Mouse (Mus musculus) left cerebral cortex, adult 2 months (tissue): ENCODE data around the gene Hid1. TPM values are rescaled to one million over a fixed set of nuclear protein-coding genes. Genes with fewer than 3 reads are reported as not detected.

Experiments used
- DNase-seq, 2 experiments: peaks; one replicate each; pipeline ENCODE4 v3.0.0; 2021 to 2022; ENCODE audit warnings: low spot score in 2 of 2, mixed read lengths in 1 of 2; ENCODE audit errors: extremely low spot score in 1 of 2
- H3K27ac ChIP-seq: fragments of 200-600 bp; 2 replicates; pipeline ENCODE4 v1.8.1; 2022
- H3K4me3 ChIP-seq: fragments of 200-600 bp; 2 replicates; pipeline ENCODE4 v1.8.1; 2022
- CTCF ChIP-seq: fragments of 200-600 bp; IDR thresholded peaks from 2 replicates; pipeline ENCODE4 v1.8.1; 2022; ENCODE audit warnings: antibody characterized with exemption, mild to moderate bottlenecking, moderate library complexity
- intact Hi-C: fragments of 180-260 bp; cut with DNase I; formaldehyde crosslinking; loops from one replicate; pipeline ENCODE4 v1.15.1; 2025
- long read RNA-seq, 2 experiments: library from polyadenylated mRNA; stranded (forward); transcript quantifications; one replicate each; pipeline ENCODE4 v2.0.0; 2021; ENCODE audit warnings: borderline mapping rate in 2 of 2
- total RNA-seq, 2 experiments: library from RNA; stranded (reverse); gene quantifications; 2 replicates each; pipeline ENCODE4 v1.2.3; 2021

Gene Hid1
- 100 to 1,000 TPM; 117 to 121 TPM for total RNA-seq
- long read RNA-seq, experiment 1, transcript Hid1-201 (19 exons, 3,236 nt) = major isoform, 91 of 177 reads
- long read RNA-seq, experiment 1, transcript Hid1-202 (19 exons, 3,276 nt) = minor isoform, 33 of 177 reads
- long read RNA-seq, experiment 1, partial matches to known transcripts = 36 of 177 reads
- long read RNA-seq, experiment 1, other reads (novel, unspliced or antisense) = 17 of 177 reads
- long read RNA-seq, experiment 2, transcript Hid1-201 (19 exons, 3,236 nt) = major isoform, 59 of 129 reads
- long read RNA-seq, experiment 2, transcript Hid1-202 (19 exons, 3,276 nt) = minor isoform, 17 of 129 reads
- long read RNA-seq, experiment 2, partial matches to known transcripts = 28 of 129 reads
- long read RNA-seq, experiment 2, other reads (novel, unspliced or antisense) = 25 of 129 reads

DNA sequence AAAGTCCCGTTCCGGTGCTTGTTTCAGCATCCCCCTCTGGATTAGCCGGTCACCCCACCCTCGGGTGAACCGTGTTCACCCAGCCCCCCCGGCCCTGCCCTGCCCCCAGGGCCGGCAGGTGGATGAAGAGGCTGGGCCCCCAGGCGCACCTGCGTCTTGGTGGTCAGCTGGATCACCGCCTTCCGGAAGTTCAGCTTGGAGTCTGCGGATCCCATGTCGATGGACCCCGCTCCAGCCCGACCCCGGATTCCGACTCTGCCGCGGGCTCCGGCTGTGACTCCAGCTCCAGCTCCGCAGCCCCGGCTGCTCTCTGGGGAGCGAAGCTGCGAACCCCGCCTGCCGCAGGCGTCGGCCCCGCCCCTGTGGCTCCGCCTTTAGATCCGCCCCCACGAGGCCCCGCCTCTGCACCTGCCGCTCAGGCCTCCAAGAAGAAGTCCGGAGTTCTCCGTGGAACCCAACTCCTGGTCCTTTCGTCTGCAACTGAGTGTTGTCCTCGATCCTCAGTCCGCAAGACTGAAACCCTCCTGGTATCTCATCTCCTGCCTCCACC, at the start of gene Hid1:
Gene Hid1, minus strand, starts transcription at position 362 of the 550 bp plus-strand sequence.
- Histone ChIP-seq H3K27ac (peak within 1 kb of the TSS; percentile 90), H3K4me3 (peak within 1 kb of the TSS; percentile 86)
- peak; percentile 89 to 90 for DNase-seq
- intact Hi-C loops = no loop called here
- TF ChIP-seq CTCF = no peak

DNA sequence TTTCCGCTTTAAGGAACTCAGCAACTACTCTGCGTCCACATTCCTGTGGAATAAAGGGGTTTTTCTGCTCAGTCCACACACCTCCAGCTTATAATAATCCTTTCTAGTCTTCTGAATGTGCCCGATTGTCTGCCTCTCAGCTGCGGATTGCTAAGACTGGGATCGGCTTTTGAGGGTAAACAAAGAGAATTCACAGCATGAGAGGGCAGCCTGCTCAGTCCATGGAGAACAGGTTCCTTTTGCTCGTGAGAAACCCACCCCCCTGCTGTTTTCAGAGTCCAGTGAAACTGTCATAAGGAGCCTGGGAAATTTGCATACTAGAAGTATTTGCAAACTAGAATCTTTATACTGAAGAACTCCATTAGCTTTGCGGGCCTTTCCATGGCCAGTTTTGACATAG, 42.0 kb upstream of the Hid1 start:
- Histone ChIP-seq H3K4me3 (no peak overlapping the region), H3K27ac (no peak overlapping the region; the same call in 1 of the 2 replicates)
- DNase-seq = no peak
- intact Hi-C loops = no loop called here
- no peak for TF ChIP-seq CTCF

- DNase-seq = no peak
- Histone ChIP-seq H3K27ac (peak overlapping the region; percentile 1; the same call in 1 of the 2 replicates), H3K4me3 (no peak overlapping the region)
- no peak; the same call in none of the 2 replicates for TF ChIP-seq CTCF
- intact Hi-C loops = no loop called here
Measured at GRCm38 (mm10) chr11:115408266-115408920, 40.8 kb upstream of the Hid1 start.

- TF ChIP-seq CTCF = no peak
- DNase-seq = no peak
- intact Hi-C loops = loop anchor here (2.0 kb wide), 1 partner anchor 48 kb away; no protein-coding TSS in a partner anchor
- H3K4me3 ChIP-seq = no peak overlapping the region
- H3K27ac ChIP-seq = no peak overlapping the region
Measured at GRCm38 (mm10) chr11:115406858-115407401, 39.4 kb upstream of the Hid1 start.

GRCm38 (mm10) chr11:115405723-115406122, 38.2 kb upstream of the Hid1 start:
- Histone ChIP-seq H3K27ac (no peak overlapping the region), H3K4me3 (no peak overlapping the region)
- no peak for DNase-seq
- intact Hi-C loops = loop anchor here (2.0 kb wide), 1 partner anchor 47 kb away; no protein-coding TSS in a partner anchor
- no peak for TF ChIP-seq CTCF

DNA sequence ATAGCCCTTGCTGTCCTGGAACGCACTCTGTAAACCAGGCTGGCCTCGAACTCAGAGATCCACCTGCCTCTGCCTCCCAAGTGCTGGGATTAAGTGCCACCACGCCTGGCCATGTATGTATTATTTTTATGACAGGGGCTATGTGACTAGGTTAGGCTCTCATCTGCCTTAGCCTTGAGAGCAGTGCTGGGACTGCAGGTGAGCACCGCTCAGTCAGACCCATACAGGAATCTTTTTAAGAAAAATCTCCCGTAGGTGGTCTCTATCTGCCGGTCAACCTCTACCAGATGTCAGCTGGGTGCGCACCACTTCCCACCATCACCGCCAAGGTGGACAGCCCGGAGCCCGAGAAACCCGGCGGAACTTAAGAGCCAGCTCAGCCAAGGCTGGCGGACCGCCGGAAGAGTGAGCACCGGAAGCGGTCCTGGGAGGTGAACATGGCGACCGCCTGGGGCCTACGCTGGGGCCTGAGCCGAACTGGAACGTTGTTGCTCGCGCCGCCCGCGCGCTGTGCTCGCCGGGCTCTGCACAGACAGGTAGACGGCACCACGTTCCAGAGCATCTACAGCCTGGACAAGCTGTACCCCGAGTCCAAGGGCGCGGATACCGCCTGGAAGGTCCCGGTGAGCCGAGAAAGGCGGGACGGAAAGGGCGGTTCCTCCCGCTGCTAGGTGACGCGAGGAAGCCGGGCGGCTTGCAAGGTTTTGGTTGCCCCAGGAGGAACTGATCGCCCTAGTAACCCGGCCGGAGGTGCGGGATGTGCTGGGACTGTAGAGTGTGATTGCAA, 36.0 kb upstream of the Hid1 start, which contains the start of gene Mrpl58:
Gene Mrpl58, plus strand, starts transcription at position 415 of the 787 bp plus-strand sequence.
- Histone ChIP-seq H3K4me3 (peak within 1 kb of the TSS; percentile 68), H3K27ac (peak within 1 kb of the TSS; percentile 98)
- peak; percentile 6 for TF ChIP-seq CTCF
- intact Hi-C loops = loop anchor here (2.0 kb wide), 1 partner anchor 21 kb away; no protein-coding TSS in a partner anchor
- peak; percentile 84 to 87 for DNase-seq

- peak overlapping the region; percentile 28; the same call in 1 of the 2 replicates for H3K4me3 ChIP-seq
Measured at GRCm38 (mm10) chr11:115400630-115401391, 33.3 kb upstream of the Hid1 start.

DNA sequence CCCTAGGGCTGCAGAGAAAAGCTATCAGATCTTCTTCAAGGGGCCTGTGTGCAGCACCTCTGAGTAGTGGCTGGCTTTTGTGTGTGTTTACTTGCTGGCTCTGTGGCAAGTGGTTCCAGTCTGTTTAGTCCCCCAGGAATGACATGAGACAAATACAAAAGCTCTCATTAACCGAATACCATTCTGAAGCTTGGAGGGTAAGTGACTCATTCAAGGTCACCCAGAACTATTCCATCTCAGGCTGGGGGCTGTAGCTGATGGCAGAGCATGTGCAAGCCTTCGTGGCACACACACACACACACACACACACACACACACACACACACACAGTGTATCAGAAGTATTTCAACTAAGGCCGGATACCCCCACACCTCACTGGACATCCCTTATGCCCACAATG, 32.6 kb upstream of the Hid1 start:
- intact Hi-C loops = no loop called here
- DNase-seq = no peak
- TF ChIP-seq CTCF = no peak
- peak overlapping the region; percentile 30; the same call in 1 of the 2 replicates for H3K4me3 ChIP-seq
- peak overlapping the region; percentile 91 for H3K27ac ChIP-seq

More at GRCm38 (mm10) chr11:115400630-115401391, 33.3 kb upstream of the Hid1 start:
- DNase-seq = peak in 1 of 2 experiments; percentile 64
- peak overlapping the region; percentile 91 for H3K27ac ChIP-seq
- no peak for TF ChIP-seq CTCF
- intact Hi-C loops = no loop called here

DNA sequence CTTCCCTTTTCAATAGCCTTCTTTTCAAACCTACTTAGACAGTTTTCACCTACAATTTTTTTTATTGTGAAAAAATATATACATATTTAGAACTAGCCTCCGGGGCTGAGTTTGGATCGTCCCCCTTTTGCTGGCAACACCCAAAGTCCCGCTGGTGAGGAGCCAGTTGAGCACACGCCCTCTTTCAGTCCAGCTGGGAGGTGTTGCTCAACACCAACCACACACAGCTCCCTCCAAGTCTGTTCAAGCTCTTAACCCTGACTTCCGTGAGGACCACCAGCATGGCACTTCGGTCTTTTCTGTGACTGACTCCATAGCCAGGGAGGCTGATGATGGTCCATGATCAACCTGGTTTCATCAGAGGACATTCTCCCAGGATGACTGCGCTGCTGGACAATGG, 30.5 kb upstream of the Hid1 start:
- no peak for TF ChIP-seq CTCF
- intact Hi-C loops = no loop called here
- H3K27ac ChIP-seq = no peak overlapping the region
- H3K4me3 ChIP-seq = no peak overlapping the region
- no peak for DNase-seq

DNA sequence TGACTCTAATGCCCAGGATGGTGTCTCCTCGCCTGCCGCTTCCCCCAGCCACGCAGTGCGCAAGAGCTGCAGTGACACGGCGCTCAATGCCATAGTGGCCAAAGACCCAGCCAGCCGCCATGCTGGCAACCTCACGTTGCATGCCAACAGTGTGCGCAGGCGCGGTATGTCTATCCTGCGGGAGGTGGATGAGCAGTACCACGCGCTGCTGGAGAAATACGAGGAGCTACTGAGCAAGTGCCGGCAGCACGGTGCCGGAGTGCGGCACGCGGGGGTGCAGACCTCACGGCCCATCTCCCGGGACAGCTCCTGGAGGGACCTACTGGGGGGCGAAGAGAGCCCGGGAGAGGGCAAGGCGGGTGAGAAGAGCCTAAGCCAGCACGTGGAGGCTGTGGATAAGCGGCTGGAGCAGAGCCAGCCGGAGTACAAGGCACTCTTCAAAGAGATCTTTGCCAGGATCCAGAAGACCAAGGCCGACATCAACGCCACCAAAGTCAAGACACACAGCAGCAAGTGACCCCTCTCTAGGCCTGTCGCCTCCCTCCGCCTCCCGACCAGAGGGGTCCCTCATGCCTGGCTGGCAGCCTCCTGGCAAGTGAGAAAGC, 26.3 kb upstream of the Hid1 start:
- intact Hi-C loops = no loop called here
- no peak overlapping the region for H3K4me3 ChIP-seq
- no peak for TF ChIP-seq CTCF
- no peak overlapping the region for H3K27ac ChIP-seq
- no peak for DNase-seq
